Mouse (Mus musculus): ENCODE data around the gene Irs1. TPM values are rescaled to one million over a fixed set of nuclear protein-coding genes. Genes with fewer than 3 reads are reported as not detected.

Irs1 gene
- total RNA-seq, 1 experiment from 2014 or later: 0.05 TPM

GRCm38 (mm10) chr1:82267547-82267946, 23.7 kb downstream of the Irs1 start:
- ATAC-seq (replicated peaks in 1 of 2; ENCODE audit: insufficient read depth in 1 of 2, low FRiP score in 2 of 2, low TSS enrichment in 1 of 2, low read depth in 1 of 2, poor library complexity in 2 of 2, severe bottlenecking in 2 of 2): 0 out of 4 replicates have a peak, but pooled peaks of 1 of the 2 experiments have one; percentile 12

DNA sequence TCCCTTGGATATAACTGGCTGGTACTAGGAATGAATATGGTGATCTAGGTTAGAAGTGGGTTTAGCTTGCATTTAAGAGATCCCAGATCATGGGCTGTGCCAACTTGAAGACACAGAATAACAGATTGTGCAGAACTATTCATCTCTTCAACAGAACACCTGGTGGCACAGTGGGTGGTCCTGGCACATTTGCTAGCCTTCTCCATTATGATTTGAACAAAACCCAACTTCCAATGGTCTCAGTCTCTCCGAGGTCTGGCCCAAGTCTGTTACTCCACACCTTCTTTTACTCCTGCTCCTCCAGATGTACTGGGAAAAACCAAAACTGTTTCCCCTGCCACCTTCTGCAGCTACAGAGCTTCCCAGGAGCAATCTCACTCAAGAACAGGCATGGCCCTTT, 28.9 kb downstream of the Irs1 start:
- no peak for ATAC-seq (replicated peaks in 1 of 2; ENCODE audit: insufficient read depth in 1 of 2, low FRiP score in 2 of 2, low TSS enrichment in 1 of 2, low read depth in 1 of 2, poor library complexity in 2 of 2, severe bottlenecking in 2 of 2)

GRCm38 (mm10) chr1:82261638-82262037, 29.6 kb downstream of the Irs1 start:
- ATAC-seq (replicated peaks in 1 of 2; ENCODE audit: insufficient read depth in 1 of 2, low FRiP score in 2 of 2, low TSS enrichment in 1 of 2, low read depth in 1 of 2, poor library complexity in 2 of 2, severe bottlenecking in 2 of 2): no peak

- no peak for ATAC-seq (replicated peaks in 1 of 2; ENCODE audit: insufficient read depth in 1 of 2, low FRiP score in 2 of 2, low TSS enrichment in 1 of 2, low read depth in 1 of 2, poor library complexity in 2 of 2, severe bottlenecking in 2 of 2)
These were observed 30.1 kb downstream of the Irs1 start for GRCm38 (mm10) chr1:82261053-82261618.

DNA sequence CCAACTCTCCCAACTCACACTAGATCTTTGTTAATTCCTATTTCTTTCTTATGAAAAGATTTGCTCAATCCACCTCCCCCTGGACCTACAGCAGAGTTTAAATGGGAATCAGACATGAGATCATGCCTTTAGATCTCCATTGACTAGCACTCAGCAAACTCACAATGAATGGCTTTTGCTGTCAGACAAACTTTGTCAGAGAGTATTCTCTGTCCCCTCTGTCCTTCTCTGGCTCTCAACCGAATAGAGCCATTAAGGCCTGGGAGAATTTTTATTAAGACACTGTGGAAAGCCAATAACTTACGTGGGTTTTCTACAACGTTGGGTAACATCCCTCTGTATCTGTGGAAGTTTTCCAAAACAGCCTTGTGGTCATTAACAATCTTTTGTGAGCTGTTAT, 31.2 kb downstream of the Irs1 start:
- no peak for ATAC-seq (replicated peaks in 1 of 2; ENCODE audit: insufficient read depth in 1 of 2, low FRiP score in 2 of 2, low TSS enrichment in 1 of 2, low read depth in 1 of 2, poor library complexity in 2 of 2, severe bottlenecking in 2 of 2)

DNA sequence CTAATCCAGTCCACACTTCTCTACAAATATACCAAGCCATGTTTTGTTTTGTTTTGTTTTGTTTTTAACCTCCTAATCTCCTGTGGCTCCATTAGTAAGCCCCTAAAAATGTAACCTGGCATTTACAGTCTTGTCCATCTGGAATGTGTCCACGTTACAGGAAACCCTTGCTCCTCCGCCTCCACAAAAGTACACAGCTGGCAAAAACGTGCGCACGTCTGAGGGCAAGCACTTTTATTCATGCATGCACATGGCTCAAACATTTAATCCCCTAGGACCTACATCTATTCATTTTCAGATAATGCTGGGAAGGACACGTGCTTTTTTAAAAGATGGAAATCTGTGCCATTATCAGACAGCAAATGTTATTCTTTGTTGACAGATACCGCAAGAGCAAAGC, 32.9 kb downstream of the Irs1 start:
- no peak for ATAC-seq (replicated peaks in 1 of 2; ENCODE audit: insufficient read depth in 1 of 2, low FRiP score in 2 of 2, low TSS enrichment in 1 of 2, low read depth in 1 of 2, poor library complexity in 2 of 2, severe bottlenecking in 2 of 2)

DNA sequence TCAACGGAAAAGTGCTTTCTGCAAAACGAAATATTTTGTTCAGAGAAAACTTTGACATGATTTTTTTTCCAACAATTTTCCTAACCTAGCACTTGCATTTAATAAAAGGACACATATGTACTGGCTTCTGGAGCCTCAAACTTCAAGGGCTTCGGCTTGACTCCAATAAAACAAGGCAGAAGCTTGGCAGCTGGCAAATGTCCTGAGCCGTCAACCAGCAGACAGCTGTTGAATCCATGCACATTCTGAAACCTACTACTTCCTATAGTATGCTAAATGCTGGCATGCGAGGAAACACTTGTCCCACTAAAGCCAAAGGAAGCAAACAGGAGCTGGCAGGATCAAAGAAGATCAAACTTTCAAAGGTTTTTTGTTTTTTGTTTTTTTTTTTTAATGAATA, 33.8 kb downstream of the Irs1 start:
- ATAC-seq (replicated peaks in 1 of 2; ENCODE audit: insufficient read depth in 1 of 2, low FRiP score in 2 of 2, low TSS enrichment in 1 of 2, low read depth in 1 of 2, poor library complexity in 2 of 2, severe bottlenecking in 2 of 2): no peak

DNA sequence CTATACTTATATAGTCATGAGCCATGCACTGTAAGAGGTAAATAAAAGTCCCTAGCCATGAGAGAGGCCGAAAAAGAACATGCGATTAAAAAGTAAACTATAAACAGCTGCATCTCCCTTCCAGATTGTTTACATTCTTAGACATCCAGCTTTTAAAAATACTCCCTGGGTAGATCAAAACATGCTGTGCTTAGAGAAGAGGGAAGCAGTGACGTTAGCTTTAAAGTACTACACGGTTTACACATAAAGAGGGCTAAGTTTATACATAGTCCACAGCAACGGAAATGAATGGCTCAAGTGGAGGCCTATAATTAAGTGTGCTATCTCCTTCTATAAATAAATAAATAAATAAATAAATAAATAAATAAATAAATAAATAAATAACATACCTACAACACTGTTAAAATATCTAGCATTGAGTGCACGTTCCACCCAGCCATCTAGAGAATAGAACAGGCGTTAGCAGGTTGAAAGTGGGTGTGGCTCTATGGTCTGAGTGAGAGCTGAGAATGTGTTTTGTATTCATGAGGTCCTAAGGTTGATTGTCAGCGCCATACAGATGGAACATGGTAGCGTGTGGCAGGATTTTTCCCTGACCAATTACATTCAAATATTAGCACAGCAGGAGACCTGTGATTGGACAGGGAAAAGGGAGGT, 37.3 kb downstream of the Irs1 start:
- ATAC-seq (replicated peaks in 1 of 2; ENCODE audit: insufficient read depth in 1 of 2, low FRiP score in 2 of 2, low TSS enrichment in 1 of 2, low read depth in 1 of 2, poor library complexity in 2 of 2, severe bottlenecking in 2 of 2): no peak

DNA sequence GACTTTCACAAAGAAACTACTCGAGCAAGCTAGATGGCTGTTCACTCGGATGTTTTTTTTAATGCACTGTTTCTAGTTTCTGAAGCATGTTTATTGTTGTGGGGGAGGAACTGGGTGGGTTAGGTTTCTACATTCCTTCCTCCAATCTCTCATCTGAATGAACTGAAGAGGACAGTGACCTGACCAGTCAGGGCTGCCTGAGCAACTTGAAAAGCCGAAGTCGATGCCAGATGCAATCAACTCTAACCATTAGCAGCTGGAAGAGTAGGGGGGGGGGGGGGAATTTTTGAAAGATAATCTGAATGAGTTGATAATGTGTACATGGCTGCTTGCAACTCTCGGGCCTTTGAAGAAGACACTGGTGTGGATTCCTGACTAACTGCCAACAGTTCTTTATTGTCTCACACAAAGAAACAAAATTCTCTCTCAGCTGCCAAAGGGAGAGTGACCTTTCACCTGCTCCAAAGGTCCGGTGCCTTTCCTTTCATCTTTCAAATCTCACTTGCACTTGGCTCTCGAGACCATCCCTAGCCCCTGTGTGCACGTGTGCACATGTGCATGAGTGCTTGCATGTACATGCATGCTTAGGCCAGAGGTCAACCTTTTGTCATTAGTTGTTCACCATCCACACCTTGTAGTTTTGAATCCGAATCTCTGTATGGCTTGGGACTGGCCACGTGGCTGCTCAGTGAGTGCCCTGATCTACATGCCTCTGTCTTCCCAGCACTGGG, 43.8 kb downstream of the Irs1 start:
- no peak for ATAC-seq (replicated peaks in 1 of 2; ENCODE audit: insufficient read depth in 1 of 2, low FRiP score in 2 of 2, low TSS enrichment in 1 of 2, low read depth in 1 of 2, poor library complexity in 2 of 2, severe bottlenecking in 2 of 2)

DNA sequence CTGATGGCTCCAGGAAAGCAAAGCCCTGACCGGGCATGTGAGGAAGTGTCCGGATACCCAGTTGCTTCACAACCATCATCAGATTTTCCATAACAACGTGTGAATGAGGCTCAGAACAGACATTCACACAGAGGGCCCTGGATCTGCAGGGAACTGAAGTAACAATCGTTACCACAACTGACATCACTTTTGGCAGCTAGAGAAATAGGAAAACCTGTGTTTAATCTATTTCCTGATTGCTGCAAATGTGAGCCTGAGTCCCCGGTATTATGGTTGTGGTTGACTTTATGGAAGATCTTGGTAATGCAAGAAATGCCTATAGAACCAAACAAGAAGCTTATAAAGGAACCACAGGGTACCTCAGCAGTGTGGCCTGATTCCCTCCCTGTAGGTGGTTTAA, 46.2 kb downstream of the Irs1 start:
- no peak for ATAC-seq (replicated peaks in 1 of 2; ENCODE audit: insufficient read depth in 1 of 2, low FRiP score in 2 of 2, low TSS enrichment in 1 of 2, low read depth in 1 of 2, poor library complexity in 2 of 2, severe bottlenecking in 2 of 2)

- ATAC-seq (replicated peaks in 1 of 2; ENCODE audit: insufficient read depth in 1 of 2, low FRiP score in 2 of 2, low TSS enrichment in 1 of 2, low read depth in 1 of 2, poor library complexity in 2 of 2, severe bottlenecking in 2 of 2): no peak
These were observed 47.9 kb downstream of the Irs1 start for GRCm38 (mm10) chr1:82243260-82243825.

GRCm38 (mm10) chr1:82239409-82240201, 51.6 kb downstream of the Irs1 start:
- no peak for ATAC-seq (replicated peaks in 1 of 2; ENCODE audit: insufficient read depth in 1 of 2, low FRiP score in 2 of 2, low TSS enrichment in 1 of 2, low read depth in 1 of 2, poor library complexity in 2 of 2, severe bottlenecking in 2 of 2)

GRCm38 (mm10) chr1:82238245-82238644, 53.0 kb downstream of the Irs1 start:
- ATAC-seq (replicated peaks in 1 of 2; ENCODE audit: insufficient read depth in 1 of 2, low FRiP score in 2 of 2, low TSS enrichment in 1 of 2, low read depth in 1 of 2, poor library complexity in 2 of 2, severe bottlenecking in 2 of 2): no peak

- ATAC-seq (replicated peaks in 1 of 2; ENCODE audit: insufficient read depth in 1 of 2, low FRiP score in 2 of 2, low TSS enrichment in 1 of 2, low read depth in 1 of 2, poor library complexity in 2 of 2, severe bottlenecking in 2 of 2): no peak
These were observed 55.6 kb downstream of the Irs1 start for GRCm38 (mm10) chr1:82235455-82236104.

GRCm38 (mm10) chr1:82234616-82235015, 56.6 kb downstream of the Irs1 start:
- ATAC-seq (replicated peaks in 1 of 2; ENCODE audit: insufficient read depth in 1 of 2, low FRiP score in 2 of 2, low TSS enrichment in 1 of 2, low read depth in 1 of 2, poor library complexity in 2 of 2, severe bottlenecking in 2 of 2): no peak

DNA sequence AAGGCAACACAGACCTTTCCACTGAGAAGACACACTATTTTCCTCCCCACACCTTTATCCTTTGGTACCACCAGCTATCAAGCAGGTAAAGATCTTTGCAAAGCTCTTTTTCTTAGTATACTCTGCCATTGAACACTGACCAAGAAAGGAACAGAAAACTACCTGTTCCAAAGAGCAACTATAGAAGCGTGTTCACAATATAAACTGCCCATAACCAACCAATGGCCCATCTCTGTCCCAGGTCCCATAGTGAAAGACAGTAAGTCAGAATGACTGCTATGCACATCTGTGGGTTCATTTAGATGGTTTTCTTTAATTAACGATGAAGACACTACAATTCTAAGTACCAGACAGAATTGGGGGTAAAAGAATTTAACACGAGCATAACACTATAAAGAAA, 58.4 kb downstream of the Irs1 start, which contains the start of gene Gm9747:
TSS of gene Gm9747 (plus strand) at position 301 of the 400 bp plus-strand sequence.
- no peak for ATAC-seq (replicated peaks in 1 of 2; ENCODE audit: insufficient read depth in 1 of 2, low FRiP score in 2 of 2, low TSS enrichment in 1 of 2, low read depth in 1 of 2, poor library complexity in 2 of 2, severe bottlenecking in 2 of 2)

DNA sequence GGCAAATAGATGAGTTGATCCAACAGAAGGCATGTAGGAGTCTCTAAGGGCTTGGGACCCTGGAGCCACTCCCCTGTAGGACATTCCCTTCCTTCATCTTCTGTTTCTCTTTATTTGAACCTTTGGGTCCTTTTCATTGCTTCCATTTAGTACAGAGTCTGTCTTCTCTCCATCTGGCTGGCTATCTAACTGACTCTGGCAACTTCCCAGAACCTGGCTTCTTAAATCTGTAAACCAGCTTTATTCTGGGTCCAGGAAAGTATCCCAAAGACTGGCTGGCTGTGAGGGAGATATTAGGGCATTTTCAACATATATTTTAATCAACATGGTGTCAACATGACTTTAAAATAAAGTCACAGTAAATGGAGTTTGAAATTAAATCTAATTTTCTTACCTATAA, 62.4 kb downstream of the Irs1 start:
- ATAC-seq (replicated peaks in 1 of 2; ENCODE audit: insufficient read depth in 1 of 2, low FRiP score in 2 of 2, low TSS enrichment in 1 of 2, low read depth in 1 of 2, poor library complexity in 2 of 2, severe bottlenecking in 2 of 2): no peak
